Mouse (Mus musculus) frontal cortex, postnatal 25 days (tissue): ENCODE data around the gene Lamtor5.
"Not testable (repeated sequence)": the region's sequence is repeated elsewhere in the genome, so short reads cannot be mapped to it uniquely, and the experiment has no call there.

ENCODE experiments used
- DNase-seq, 2 experiments: peaks; one replicate each; pipeline ENCODE4 v3.0.0; 2022; ENCODE audit warnings: low spot score in 2 of 2

Lamtor5 gene

DNA sequence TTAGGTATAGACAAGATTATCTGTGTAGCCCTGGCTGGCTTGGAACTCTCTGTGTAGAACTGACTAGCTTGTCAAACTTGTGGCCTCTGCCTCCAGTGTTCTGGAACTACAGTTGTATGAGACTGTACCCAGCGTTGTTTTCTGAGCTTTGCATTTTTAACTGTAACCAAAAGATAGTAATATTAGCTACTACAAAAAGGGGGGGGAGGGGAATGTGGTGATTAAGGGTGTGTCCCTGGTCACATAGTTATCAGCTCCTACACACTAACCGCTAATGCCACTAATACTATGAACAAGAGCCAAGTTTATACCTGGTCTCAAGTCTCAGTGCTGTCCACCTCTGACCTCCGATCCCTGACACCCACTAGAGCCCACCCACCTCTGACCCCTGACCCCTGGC, 6.2 kb upstream of the Lamtor5 start:
- DNase-seq = no peak

DNA sequence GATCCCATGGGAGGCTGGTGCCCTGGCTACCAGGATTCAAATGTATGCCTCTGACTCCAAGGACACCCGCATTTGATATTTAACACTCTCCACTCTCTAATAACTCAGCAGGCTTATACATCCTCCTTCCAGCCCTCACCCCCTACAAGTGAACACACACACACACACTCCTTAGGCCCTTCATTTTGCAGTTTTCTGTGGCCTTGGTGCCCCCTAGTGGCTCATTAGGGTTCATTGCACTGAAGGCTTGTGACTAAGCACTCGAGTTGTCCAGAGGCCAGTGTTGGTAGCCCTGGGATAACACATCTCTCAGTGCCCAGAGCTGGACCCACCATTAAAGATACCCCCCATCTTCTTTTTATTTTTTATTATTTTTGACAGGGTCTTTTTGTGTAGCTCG, 4.8 kb upstream of the Lamtor5 start:
- peak; percentile 48 to 59 for DNase-seq

DNA sequence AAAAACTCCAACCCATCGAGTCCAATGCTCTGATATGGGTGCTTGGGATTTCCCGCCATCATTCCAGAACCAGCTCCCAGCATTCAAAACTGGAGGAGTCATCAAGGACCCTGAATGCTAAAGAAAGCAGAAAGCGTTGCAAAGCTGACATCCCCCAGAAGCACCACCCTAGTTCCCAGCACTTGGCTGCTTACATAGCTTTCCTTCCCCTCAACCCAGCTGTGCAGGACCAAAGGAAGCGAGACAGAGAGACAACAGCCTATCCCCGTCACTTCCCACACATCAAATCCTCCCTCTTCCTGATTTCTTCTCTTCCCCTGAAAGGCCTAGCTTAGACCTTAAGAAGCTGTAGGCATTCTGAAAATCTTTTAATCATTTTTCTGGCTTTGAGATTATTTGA, 3.3 kb upstream of the Lamtor5 start:
- no peak for DNase-seq

DNA sequence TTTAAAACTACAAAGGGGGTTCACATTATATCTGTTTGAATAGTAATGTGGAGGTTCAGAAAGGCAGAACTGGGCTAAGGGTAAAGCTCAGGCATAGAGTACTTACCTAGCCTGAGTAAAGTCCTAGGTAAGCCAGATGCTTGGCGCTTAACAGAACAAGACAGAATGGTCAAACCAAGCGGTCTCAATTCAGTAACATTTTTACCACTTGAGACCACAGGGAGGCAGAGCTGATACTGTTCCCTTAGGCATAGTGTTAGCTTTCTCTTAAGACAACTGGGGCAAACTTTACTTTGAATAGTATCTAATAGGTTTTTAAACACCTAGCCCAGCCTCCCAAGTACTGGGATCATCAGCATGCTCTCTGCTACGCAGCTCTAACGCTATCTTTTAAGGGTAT, 2.7 kb upstream of the Lamtor5 start:
- no peak for DNase-seq

DNA sequence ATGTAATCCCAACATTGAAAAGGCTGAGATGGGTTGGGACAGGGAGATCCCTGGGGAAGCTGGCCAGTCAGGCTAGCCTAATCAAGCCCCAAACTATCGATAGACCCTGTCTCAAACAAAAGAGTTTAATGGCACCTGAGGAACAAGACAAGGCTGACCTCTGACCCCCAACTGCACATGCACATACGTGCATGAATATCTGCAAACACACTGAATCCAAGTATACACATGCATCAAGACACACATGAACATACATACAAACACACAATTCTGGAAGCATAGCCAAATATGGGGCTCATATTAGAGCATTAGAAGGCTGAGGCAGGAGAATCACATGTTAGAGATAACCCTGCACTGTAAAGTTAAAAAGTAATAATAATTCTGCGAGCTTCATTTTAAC, 2.0 kb upstream of the Lamtor5 start:
- no peak for DNase-seq

DNA sequence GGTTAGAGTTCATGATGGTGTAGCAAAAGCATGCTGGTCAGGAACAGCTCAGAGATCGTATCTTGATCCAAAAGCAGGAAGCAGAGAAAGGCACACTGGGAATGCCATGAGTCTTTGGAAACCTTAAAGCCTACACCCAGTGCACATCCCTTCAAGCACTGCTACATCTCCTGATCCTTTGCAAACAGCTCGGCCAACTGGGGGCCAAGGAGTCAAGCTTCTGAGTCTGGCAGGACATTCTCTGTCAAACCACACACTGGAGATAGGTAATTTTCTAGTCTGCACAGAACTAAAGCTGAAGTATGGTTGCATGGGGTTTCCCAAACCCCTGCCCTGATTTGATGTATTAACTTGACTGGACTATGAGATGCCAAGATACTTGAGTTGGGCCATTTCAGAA, 7.5 kb downstream of the Lamtor5 start:
- DNase-seq = no peak

DNA sequence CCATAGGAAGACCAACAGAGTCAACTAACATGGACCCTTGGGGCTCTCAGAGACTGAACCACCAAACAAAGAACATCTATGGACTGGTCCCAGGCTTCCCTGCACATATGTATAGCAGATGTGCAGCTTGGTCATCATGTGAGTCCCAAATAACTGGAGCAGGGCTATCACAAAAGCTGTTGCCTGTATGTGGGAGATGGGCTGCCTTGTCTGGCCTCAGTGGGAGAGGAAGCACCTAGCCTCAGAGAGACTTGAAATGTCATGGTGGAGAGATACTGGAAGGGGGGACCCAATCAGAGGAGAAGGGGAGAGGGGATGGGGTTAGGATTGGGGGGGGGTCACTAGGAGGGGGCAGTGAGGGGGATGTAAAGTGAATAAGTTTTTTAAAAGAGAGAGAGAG, 8.7 kb downstream of the Lamtor5 start:
- DNase-seq = no peak

DNA sequence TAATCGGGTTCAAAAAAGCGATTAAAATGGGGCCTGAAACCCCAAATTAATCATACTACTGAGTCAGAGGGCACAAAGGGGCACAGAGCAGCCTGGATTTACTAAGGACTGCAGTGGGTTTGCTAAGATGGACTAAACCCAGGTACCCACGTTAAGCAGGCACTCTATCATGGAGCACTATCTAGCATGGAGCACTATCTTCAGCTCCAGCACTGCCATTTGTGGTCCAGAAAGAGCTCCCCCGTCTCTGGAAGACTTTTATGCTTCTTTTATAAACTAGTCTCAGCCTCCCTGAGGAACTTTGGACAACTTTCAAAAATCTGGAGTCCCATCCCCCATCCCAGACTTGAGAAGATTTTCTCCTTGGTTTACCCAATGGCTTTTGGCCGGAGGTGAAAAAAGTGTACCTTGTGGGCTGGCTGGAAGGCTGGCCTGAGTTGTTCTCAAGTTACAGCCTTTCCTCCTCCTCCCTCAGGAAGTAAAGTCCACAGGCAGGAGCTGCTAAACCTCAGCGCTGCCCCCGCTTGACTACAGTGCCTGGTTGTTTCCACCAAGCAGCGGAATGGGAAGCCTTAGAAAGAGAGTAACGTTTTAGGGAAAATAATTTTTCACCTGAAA, 12.2 kb downstream of the Lamtor5 start, which contains the start of gene Slc16a4:
TSS of gene Slc16a4 (plus strand) at position 467 of the 618 bp plus-strand sequence.
- DNase-seq = no peak

DNA sequence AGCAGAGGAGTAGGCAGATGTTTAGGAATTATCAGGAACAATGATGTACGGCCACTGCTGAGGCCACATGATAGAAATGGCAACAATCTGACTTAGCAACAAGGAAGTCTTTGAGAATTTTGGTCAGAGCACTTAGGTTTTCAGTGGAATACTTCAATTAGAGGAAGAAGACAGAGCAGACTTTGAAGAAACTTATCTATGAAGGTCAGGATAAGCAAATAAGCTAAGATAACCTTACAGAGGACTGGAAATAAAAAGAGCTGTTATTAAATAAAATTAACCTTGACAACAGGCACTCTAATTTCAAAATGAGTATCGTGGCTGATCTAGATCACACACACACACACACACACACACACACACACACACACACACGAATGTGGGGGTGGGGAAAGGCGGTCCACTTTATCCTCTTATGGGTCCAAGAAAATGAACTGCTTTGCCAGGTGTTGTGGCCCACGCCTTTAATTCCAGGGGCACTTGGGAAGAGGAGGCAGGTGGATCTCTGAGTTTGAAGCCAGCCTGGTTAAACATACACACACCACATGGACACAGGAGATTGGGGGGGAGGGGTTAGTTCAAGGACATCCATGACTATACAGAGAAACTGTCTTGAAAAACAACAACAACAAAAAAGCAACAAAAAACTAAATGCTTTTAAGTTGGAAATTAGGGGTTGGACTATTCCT, 17.2 kb downstream of the Lamtor5 start:
- DNase-seq = no peak

DNA sequence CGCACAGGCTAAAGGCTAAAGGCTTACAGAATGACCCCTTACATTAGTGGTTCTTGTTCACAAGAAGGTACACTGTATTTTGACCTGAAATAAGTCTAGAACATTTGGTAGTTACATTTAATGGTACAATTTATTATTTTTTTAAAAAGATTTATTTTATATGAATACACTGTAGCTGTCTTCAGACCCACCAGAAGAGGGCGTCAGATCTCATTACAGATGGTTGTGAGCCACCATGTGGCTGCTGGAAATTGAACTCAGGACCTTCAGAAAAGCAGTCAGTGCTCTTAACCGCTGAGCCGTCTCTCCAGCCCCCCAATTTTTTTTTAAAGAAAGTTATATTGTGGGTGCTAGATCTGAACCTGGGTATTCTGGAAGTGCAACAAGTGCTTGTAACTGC, 18.3 kb downstream of the Lamtor5 start:
- not testable (repeated sequence) for DNase-seq

DNA sequence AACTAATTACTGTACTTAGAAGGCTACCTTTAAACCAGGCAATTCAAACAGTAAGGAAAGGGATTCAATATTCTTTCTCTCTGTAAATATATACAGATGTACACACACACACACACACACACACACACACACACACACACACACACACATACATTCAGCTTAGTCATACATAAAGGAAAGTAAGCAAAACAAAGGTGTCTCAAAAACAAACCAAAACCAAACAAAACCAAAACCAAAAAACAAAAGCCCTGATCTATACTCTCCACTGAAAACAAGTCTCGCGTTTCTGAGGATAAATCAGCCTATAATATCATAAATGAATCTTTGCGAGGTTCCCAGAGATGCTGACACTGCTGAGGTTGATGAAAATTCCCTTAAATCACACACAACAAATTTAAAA, 38.7 kb downstream of the Lamtor5 start:
- DNase-seq = no peak

DNA sequence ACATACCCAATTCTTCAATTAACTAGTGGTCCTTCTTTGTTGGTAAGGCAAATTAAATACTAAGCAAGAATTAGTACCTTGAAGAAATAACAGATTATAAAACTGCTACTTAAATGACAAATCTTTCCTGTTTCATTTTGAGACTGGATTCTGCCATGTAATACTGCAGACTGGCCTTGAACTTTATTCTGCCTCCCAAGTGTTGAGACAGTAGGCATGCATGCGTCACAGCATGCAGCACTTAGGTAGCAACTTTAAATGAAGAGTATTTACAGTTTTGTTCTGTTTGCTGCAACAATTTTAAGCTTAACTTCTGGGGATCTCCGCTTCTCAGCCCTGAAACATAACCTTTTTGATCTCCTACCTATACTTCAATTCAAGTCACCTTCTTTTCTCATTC, 42.5 kb downstream of the Lamtor5 start:
- DNase-seq = no peak

DNA sequence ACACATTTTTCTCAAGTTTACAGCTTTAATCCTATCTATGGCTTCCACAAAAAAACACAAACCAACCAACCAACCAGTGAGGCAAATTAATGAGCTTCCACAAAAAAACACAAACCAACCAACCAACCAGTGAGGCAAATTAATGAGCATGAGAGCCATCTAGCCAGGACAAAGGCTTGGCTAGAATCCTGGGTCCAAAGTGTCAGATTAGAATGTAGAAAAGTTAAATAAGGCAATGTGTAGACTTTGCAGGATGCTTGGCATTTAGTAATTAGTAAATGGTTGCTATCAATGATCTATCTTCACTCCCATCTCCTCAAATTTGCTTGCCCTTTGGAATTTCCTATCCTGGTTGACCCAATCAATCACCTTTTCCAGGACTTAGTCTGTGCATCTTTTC, 43.1 kb downstream of the Lamtor5 start:
- DNase-seq = no peak

DNA sequence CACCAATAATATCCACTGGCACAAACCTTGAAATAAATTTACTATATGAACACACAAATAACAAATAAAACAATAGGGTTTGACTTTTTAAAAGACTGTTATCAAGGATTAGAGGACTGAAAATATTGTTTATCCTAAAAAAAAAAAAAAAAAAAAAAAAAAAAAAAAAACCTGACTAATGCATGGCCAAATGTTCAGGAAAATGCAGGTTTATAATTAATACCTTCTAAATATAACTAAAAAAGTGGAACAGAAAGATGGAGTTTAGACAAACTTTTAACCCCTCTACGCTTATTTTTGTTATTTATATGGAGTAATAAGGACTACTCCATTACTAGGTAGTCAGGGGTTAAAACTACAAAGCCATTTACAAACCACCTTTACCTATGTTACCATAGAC, 47.8 kb downstream of the Lamtor5 start:
- DNase-seq = no peak

DNA sequence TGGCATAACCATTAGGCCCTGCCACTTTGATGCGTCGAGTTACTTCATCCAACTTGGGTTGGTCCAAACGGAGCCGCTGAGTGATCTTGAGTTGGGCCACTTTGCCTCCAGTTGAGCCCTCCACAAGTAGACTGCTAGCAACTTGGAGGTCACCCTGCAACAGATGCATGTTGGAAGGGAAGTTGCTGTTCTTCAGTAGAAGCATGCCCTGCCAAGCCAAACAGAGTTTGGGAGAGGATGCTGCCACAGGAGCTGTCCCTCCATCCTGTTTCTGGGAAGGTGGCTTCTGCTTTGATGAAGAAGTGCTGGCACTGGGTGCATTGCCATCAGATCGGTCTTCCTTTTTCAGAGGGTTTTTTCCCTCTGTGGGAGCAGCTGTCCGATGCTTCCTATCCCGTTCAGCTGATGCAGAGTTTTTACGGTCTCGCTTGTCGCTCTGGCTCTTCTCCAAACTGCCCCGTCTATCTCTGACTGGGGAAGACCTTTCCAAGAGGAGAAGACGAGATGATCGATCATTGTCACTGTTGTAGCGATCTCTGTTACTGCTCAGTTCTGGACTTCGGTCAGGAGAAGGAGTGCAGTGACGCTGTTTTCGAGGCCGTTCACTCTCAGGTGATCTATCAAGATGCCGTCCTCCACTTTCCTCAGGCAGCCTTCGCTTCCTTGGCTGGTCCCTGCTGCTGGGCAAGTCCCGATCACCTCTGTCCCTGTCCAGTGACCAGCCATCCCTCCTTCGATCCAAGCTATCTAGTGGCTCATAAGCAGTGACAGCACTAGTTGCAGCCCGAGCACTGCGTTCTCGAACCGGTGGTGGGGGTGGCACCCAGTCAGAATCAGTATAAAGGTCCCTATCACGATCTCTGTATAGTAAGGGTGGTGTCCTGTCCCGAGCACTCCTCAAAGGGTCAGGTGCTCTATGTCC, 52.1 kb downstream of the Lamtor5 start:
- DNase-seq = no peak

DNA sequence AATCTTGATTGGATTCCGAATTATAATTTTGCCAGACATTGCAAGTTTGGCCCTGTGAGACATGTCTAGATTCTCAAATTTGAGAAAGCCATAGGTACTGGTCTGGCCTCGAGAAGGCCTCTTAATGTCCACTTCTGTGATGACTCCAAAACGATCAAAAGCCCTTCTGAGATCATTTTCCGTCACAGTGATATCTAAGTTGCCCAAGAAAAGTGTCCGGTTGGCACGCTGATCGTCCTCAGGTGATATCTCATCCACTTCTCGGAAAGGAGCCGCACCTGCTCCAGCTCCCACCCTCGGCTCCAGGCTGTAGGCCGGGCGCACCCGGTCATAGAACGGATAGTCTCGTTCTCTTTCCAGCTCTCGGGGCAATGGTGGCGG, 53.1 kb downstream of the Lamtor5 start:
- no peak for DNase-seq

DNA sequence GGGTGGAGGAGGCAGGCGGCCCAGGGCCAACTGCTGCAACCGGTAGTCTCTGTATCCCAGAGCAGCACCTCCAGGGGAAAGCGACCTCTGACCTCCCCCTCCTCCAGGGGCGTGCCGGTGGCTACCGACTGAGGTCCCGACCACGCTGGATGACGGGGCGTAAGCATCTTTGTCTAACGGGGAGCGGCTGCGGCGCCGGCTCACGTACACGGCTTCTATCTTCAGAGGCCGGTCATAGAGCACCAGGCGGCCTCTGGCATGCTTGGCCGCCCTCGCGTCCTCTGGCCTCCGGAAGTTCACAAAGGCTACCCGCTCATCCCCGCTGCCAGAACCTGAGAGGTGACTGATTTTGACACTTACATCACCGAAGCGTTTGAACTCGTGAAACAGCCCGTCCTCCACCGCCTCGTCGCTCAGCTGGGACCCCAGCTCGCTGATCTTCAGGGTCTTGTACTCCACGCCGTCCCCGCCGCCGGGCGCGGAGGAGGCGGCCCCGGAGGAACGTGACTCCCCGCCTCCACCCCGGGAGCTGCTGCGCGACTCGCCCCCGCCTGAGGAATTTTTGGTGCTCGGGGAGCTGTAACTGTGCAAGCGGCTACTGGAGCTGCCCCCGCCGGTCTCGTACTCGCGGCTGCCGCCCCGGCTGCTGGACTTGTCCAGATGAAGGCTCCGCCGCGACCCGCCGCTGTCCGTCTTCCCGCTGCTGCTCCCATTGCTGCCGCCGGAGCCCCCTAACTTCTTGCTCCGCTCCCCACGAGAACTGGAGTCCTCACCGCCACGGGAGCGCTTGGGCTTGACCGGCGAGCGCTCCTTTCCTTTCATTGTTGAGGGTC, 53.7 kb downstream of the Lamtor5 start:
- DNase-seq = peak in 1 of 2 experiments; percentile 10

DNA sequence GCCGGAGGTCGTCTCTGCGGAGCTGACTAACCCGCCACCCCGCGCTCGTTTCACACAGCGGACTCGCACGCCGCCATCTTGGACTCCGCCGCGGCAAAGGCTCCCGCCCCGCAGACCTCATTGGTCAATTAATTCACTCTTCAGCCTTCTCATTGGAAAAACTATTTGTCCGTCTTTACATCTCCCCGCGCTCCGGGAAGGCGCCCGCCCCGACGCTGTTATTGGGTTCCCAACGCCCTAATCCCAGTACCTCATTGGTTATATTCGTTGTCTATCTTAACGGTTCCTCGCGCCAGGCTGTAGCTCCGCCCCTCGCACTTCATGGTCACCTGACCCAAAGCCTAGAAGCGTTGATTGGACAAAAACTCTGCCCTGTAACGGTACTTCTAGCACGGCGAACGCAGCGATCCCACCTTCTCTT, 54.3 kb downstream of the Lamtor5 start:
- DNase-seq = peak; percentile 86 to 91
